Mouse (Mus musculus): ENCODE results near the gene Nup62. TPM values are rescaled to one million over a fixed set of nuclear protein-coding genes. Genes with fewer than 3 reads are reported as not detected.

Gene Nup62
- polyA plus RNA-seq, 2 experiments = 31.5 to 44.8 TPM

DNA sequence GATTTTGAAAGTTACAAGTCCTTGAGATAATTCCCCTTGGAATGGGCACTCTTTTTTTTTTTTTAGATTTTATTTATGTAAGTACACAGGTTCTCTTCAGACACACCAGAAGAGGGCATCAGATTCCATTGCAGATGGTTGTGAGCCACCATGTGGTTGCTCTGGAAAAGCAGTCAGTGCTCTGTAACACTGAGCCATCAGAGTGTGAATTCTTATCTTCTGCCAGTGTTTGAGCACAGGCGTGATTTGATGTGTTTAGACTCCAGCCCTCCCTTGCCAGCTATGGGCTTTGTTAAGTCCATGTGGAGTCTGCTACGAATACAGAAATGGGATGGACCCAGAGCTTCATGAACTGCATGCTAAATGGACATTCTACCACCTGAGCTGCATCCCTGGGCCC lies 2.3 kb downstream of the Nup62 start:
- no peaks in the 10 kb centered on the region for H3K9me3 ChIP-seq (ENCODE audit: control insufficient read depth, low read length)
- peak overlapping the region; percentile 84 for H3K4me2 ChIP-seq (ENCODE audit: low read depth)
- H3K4me3 ChIP-seq (ENCODE audit: insufficient read depth in 1 of 2, low read depth in 2 of 2, low read length in 2 of 2) = peak overlapping the region; percentile 82 to 94
- no peak overlapping the region; the same call in 1 of the 2 replicates for H3K27ac ChIP-seq
- H3K9ac ChIP-seq (replicated peaks) = no peak overlapping the region; the same call in 1 of the 2 replicates
- 35% methylated on average over 2 of the region's 2 CpGs for WGBS (ENCODE audit: insufficient replicate concordance)
- no peaks in the 10 kb centered on the region for H3K27me3 ChIP-seq (ENCODE audit: control insufficient read depth, insufficient read depth, low read length)
- ATAC-seq (ENCODE audit: insufficient read depth) (no peak), DNase-seq (ENCODE audit: low read depth in 3 of 3, low spot score in 3 of 3) (no peak)
- H3K4me1 ChIP-seq (replicated peaks; ENCODE audit: control insufficient read depth in 2 of 2, insufficient read depth in 2 of 2, low read length in 1 of 2) = peaks cover 36 to 58% of the 10 kb centered on the region in 2 experiments
- TF ChIP-seq CTCF (IDR thresholded peaks at IDR 0.05; ENCODE audit: low read depth) = peak; percentile 50
- TF ChIP-seq EP300 (IDR thresholded peaks at IDR 0.05; ENCODE audit: low read depth) = no peak
- H3K36me3 ChIP-seq (replicated peaks; ENCODE audit: control insufficient read depth, insufficient read depth, low read depth) = peaks cover 8% of the 10 kb centered on the region; the same call in 1 of the 2 replicates

DNA sequence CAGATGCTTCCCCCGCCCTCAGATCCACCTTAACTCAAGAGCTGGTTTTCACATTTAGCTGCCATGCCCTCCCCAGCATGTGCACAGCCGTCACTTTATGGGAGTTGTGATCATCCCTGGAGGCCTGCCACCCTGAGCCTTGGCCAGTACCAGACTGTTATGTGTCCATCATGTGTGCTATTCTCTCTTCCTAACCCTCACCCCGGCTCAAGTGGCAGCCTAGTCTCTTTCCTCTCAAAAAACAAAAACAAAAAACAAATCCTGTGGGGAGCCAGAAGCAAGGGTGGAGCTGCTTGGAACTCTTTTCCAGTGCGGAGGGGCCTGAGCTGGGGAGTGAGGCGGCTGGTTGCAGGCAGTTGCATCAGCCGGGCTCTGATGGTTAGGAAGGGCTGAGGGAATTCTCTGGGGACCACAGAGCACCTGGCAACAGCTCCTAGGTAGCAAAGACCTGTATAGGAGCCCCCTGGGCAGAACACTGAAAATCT lies 2.9 kb downstream of the Nup62 start:
- 43% methylated on average over 6 of the region's 6 CpGs for WGBS (ENCODE audit: insufficient replicate concordance)
- peaks cover 42 to 64% of the 10 kb centered on the region in 2 experiments for H3K4me1 ChIP-seq (replicated peaks; ENCODE audit: control insufficient read depth in 2 of 2, insufficient read depth in 2 of 2, low read length in 1 of 2)
- no peaks in the 10 kb centered on the region for H3K27me3 ChIP-seq (ENCODE audit: control insufficient read depth, insufficient read depth, low read length)
- ATAC-seq (ENCODE audit: insufficient read depth) (no peak), DNase-seq (ENCODE audit: low read depth in 3 of 3, low spot score in 3 of 3) (peak in 1 of 3 experiments; percentile 22)
- H3K27ac ChIP-seq = peak overlapping the region; percentile 37
- peak; percentile 42 for TF ChIP-seq EP300 (IDR thresholded peaks at IDR 0.05; ENCODE audit: low read depth)
- no peak for TF ChIP-seq CTCF (IDR thresholded peaks at IDR 0.05; ENCODE audit: low read depth)
- H3K9me3 ChIP-seq (ENCODE audit: control insufficient read depth, low read length) = no peaks in the 10 kb centered on the region
- H3K4me2 ChIP-seq (ENCODE audit: low read depth) = peak overlapping the region; percentile 84
- peaks cover 8% of the 10 kb centered on the region; the same call in 1 of the 2 replicates for H3K36me3 ChIP-seq (replicated peaks; ENCODE audit: control insufficient read depth, insufficient read depth, low read depth)
- peak overlapping the region; percentile 39 to 82 for H3K4me3 ChIP-seq (ENCODE audit: insufficient read depth in 1 of 2, low read depth in 2 of 2, low read length in 2 of 2)
- H3K9ac ChIP-seq (replicated peaks) = peak overlapping the region; percentile 55

DNA sequence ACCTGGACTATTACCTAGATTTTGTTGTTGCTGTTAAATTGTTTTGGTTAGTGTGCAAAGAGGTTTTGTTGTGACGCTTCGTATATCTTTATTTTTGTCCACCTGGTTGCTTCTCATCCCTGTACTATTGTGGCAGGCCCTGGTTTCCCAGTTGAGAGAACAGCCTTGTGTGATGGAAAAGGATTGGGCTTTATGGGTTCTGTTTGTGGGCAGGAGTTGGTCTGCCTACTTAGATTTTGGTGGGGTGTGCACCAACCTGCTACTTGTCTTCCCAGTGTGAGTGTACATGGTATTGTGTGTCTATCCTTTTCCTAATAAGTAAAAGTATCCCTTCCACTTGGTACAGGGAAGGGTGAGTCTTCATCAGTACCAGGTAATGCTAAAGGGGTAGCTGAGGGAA lies 3.5 kb downstream of the Nup62 start:
- ATAC-seq (ENCODE audit: insufficient read depth) (no peak), DNase-seq (ENCODE audit: low read depth in 3 of 3, low spot score in 3 of 3) (no peak)
- Histone ChIP-seq H3K27me3 (ENCODE audit: control insufficient read depth, insufficient read depth, low read length) (no peaks in the 10 kb centered on the region), H3K27ac (peak overlapping the region; percentile 36), H3K4me1 (replicated peaks; ENCODE audit: control insufficient read depth in 2 of 2, insufficient read depth in 2 of 2, low read length in 1 of 2) (peaks cover 45 to 67% of the 10 kb centered on the region in 2 experiments), H3K36me3 (replicated peaks; ENCODE audit: control insufficient read depth, insufficient read depth, low read depth) (peaks cover 8% of the 10 kb centered on the region; the same call in 1 of the 2 replicates), H3K4me3 (ENCODE audit: insufficient read depth in 1 of 2, low read depth in 2 of 2, low read length in 2 of 2) (peak overlapping the region in 1 of 2 experiments; percentile 82; a peak in 2 of 4 replicates), H3K9ac (replicated peaks) (peak overlapping the region; percentile 55), H3K9me3 (ENCODE audit: control insufficient read depth, low read length) (no peaks in the 10 kb centered on the region), H3K4me2 (ENCODE audit: low read depth) (peak overlapping the region; percentile 84)
- TF ChIP-seq EP300 (IDR thresholded peaks at IDR 0.05; ENCODE audit: low read depth) = no peak
- TF ChIP-seq CTCF (IDR thresholded peaks at IDR 0.05; ENCODE audit: low read depth) = no peak
- 79% methylated on average over 2 of the region's 2 CpGs for WGBS (ENCODE audit: insufficient replicate concordance)

GRCm38 (mm10) chr7:44819863-44820262 lies 4.0 kb downstream of the Nup62 start:
- DNase-seq (ENCODE audit: low read depth in 3 of 3, low spot score in 3 of 3) (peak in 1 of 3 experiments; percentile 25), ATAC-seq (ENCODE audit: insufficient read depth) (no peak)
- peaks cover 8% of the 10 kb centered on the region; the same call in 1 of the 2 replicates for H3K36me3 ChIP-seq (replicated peaks; ENCODE audit: control insufficient read depth, insufficient read depth, low read depth)
- peak overlapping the region; percentile 84 for H3K4me2 ChIP-seq (ENCODE audit: low read depth)
- peak overlapping the region; percentile 36 for H3K27ac ChIP-seq
- H3K4me3 ChIP-seq (ENCODE audit: insufficient read depth in 1 of 2, low read depth in 2 of 2, low read length in 2 of 2) = no peak overlapping the region
- H3K9me3 ChIP-seq (ENCODE audit: control insufficient read depth, low read length) = no peaks in the 10 kb centered on the region
- H3K27me3 ChIP-seq (ENCODE audit: control insufficient read depth, insufficient read depth, low read length) = no peaks in the 10 kb centered on the region
- peaks cover 45 to 67% of the 10 kb centered on the region in 2 experiments for H3K4me1 ChIP-seq (replicated peaks; ENCODE audit: control insufficient read depth in 2 of 2, insufficient read depth in 2 of 2, low read length in 1 of 2)
- TF ChIP-seq EP300 (IDR thresholded peaks at IDR 0.05; ENCODE audit: low read depth) (no peak), CTCF (IDR thresholded peaks at IDR 0.05; ENCODE audit: low read depth) (no peak)
- H3K9ac ChIP-seq (replicated peaks) = peak overlapping the region; percentile 23; the same call in 1 of the 2 replicates
- 36% methylated on average over 5 of the region's 5 CpGs for WGBS (ENCODE audit: insufficient replicate concordance)

DNA sequence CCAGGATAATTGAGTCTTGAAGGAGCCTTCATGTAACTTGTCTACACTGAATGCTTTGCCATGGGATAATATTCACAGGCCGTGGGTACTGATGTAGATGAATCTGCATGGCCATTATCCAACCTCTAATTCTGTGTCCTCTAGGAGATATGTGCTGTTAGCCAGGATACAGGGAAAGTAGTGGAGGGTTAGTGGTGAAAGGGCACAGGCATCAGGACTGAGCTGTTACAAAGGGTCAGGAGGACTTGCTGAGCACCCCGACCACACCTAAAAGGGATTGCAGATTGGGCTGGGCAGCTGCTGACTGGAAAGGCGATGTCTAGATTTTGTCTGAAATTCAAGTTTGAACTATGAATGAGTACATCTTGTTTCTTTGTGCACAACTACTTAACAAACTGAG lies 4.6 kb downstream of the Nup62 start:
- no peak for ATAC-seq (ENCODE audit: insufficient read depth)
- peaks cover 41 to 63% of the 10 kb centered on the region in 2 experiments for H3K4me1 ChIP-seq (replicated peaks; ENCODE audit: control insufficient read depth in 2 of 2, insufficient read depth in 2 of 2, low read length in 1 of 2)
- 61% methylated on average over 3 of the region's 3 CpGs for WGBS (ENCODE audit: insufficient replicate concordance)
- H3K27ac ChIP-seq = no peak overlapping the region; the same call in 1 of the 2 replicates
- no peak overlapping the region for H3K4me3 ChIP-seq (ENCODE audit: insufficient read depth in 1 of 2, low read depth in 2 of 2, low read length in 2 of 2)
- TF ChIP-seq CTCF (IDR thresholded peaks at IDR 0.05; ENCODE audit: low read depth) = no peak
- no peak for TF ChIP-seq EP300 (IDR thresholded peaks at IDR 0.05; ENCODE audit: low read depth)
- H3K9me3 ChIP-seq (ENCODE audit: control insufficient read depth, low read length) = no peaks in the 10 kb centered on the region
- no peaks in the 10 kb centered on the region for H3K27me3 ChIP-seq (ENCODE audit: control insufficient read depth, insufficient read depth, low read length)
- peaks cover 8% of the 10 kb centered on the region; the same call in 1 of the 2 replicates for H3K36me3 ChIP-seq (replicated peaks; ENCODE audit: control insufficient read depth, insufficient read depth, low read depth)
- peak overlapping the region; percentile 84; the same call in 1 of the 2 replicates for H3K4me2 ChIP-seq (ENCODE audit: low read depth)
- H3K9ac ChIP-seq (replicated peaks) = peak overlapping the region; percentile 18; the same call in 1 of the 2 replicates
- DNase-seq (ENCODE audit: low read depth in 3 of 3, low spot score in 3 of 3) = no peak

Measured in liver, embryonic 14.5 days (tissue).